Mouse (Mus musculus): ENCODE results near the gene Stub1. TPM values are rescaled to one million over a fixed set of nuclear protein-coding genes. Genes with fewer than 3 reads are reported as not detected.
A peak's percentile ranks its signal among the peaks of the same experiment; 100 is the strongest.

Stub1 gene
- polyA plus RNA-seq, 1 experiment, result 140 TPM

DNA sequence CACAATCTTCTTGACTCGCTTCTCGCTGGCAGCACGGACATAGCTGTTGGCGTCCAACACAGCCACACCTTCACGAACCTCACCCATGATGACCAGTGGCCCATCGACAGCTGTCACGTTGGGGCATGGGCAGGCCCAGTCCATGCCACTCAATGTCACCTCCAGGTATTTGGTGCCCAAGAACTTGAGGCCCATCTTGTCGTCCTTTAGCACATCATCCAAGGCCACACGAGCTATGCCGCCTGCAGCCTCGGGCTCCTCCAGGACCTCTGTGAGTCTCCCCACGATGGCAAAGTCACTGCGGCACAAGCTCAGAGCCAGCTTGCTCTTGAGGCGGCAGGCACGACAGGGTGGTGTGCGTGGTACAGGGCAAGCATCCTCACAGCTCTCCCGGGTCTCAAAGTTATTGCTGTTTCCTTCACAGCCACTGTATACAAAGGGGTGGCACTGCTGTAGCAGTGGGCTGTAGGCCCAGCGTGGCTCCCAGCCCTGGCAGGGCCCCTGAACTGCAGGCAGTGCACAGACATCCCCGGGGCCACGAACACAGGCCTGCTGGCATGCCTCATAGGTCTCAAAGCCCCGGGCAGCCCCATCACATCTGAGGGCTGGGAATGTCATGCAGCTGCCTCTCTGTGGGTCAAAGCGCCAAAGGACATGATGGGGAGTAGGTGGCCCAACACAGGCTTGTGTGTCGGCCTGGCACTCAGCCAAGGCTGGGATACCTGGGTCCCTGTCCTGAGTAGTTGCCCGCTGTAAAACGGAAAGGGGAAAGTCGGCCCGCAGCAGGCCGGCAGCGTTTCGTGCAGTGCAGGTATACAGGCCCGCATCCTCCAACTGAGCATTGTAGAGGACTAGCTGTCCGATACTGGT lies 44.8 kb upstream of the Stub1 start:
- H3K27ac ChIP-seq (ENCODE audit: control insufficient read depth, insufficient read depth, low read depth, low read length, poor library complexity), result no peak overlapping the region
- WGBS, result 90% methylated on average over 32 of the region's 32 CpGs
- H3K4me1 ChIP-seq (ENCODE audit: control insufficient read depth, insufficient read depth, low read length), result peaks cover 5% of the 10 kb centered on the region
- TF ChIP-seq CTCF (IDR thresholded peaks at IDR 0.05; ENCODE audit: control insufficient read depth, insufficient read depth, low read length) (no peak), POLR2A (IDR thresholded peaks at IDR 0.05; ENCODE audit: borderline replicate concordance, control insufficient read depth, low read depth, low read length) (no peak)
- H3K4me3 ChIP-seq (replicated peaks; ENCODE audit: control insufficient read depth, low read depth, low read length), result no peak overlapping the region

DNA sequence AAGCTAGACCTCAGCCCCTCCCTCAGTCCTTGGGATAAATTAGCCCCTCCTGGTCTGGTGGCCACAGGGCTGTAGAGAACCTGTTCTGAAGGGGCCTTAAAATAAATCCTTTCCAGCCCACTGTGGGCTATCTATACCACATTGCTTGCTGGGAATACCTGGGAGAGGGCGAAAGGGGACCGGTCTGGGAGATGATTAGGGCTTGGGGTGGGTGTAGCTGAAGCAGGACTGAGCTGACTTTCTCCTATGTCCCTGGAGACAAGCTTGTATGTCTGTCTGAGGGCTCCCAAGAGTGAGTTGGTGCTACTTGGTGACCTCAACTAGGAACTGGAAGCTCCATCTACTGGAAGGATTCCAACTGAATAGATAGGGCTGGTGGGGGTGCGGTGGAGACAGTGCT lies 43.8 kb upstream of the Stub1 start:
- H3K4me3 ChIP-seq (replicated peaks; ENCODE audit: control insufficient read depth, low read depth, low read length), result no peak overlapping the region
- TF ChIP-seq CTCF (IDR thresholded peaks at IDR 0.05; ENCODE audit: control insufficient read depth, insufficient read depth, low read length), result no peak
- no peak for TF ChIP-seq POLR2A (IDR thresholded peaks at IDR 0.05; ENCODE audit: borderline replicate concordance, control insufficient read depth, low read depth, low read length)

DNA sequence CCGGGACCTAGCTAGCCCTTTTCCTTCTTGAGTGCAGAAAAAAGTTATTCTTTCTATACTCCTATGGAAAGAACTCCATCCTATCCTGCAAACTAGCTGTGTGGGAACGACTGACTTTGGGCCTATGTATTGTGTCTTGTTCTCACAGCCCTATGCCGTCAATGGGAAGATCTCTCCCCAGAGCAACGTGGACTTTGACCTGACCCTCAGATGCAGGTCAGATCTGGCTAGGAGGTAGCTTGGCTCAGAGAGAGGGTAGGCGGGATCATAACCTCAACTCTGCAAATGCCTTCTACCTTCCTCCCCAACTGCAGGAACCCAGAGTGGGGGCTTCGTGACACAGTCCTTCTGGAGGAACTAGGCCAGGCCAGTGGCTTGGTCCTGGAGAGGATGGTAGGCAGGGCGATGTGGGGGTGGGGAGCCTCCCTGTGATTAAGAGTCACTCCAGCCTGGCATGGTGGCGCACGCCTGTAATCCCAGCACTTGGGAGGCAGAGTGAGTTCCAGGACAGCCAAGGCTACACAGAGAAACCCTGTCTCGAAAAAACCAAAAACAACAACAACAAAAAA lies 43.2 kb upstream of the Stub1 start:
- Histone ChIP-seq H3K27ac (ENCODE audit: control insufficient read depth, insufficient read depth, low read depth, low read length, poor library complexity) (no peak overlapping the region), H3K4me3 (replicated peaks; ENCODE audit: control insufficient read depth, low read depth, low read length) (peak overlapping the region; percentile 13), H3K4me1 (ENCODE audit: control insufficient read depth, insufficient read depth, low read length) (peaks cover 5% of the 10 kb centered on the region)
- WGBS, result 70% methylated on average over 10 of the region's 10 CpGs
- TF ChIP-seq CTCF (IDR thresholded peaks at IDR 0.05; ENCODE audit: control insufficient read depth, insufficient read depth, low read length) (no peak), POLR2A (IDR thresholded peaks at IDR 0.05; ENCODE audit: borderline replicate concordance, control insufficient read depth, low read depth, low read length) (no peak)

More for the DNA sequence above, 43.8 kb upstream of the Stub1 start:
- no peak overlapping the region for H3K27ac ChIP-seq (ENCODE audit: control insufficient read depth, insufficient read depth, low read depth, low read length, poor library complexity)
- H3K4me1 ChIP-seq (ENCODE audit: control insufficient read depth, insufficient read depth, low read length), result peaks cover 5% of the 10 kb centered on the region
- 79% methylated on average over 3 of the region's 3 CpGs for WGBS

DNA sequence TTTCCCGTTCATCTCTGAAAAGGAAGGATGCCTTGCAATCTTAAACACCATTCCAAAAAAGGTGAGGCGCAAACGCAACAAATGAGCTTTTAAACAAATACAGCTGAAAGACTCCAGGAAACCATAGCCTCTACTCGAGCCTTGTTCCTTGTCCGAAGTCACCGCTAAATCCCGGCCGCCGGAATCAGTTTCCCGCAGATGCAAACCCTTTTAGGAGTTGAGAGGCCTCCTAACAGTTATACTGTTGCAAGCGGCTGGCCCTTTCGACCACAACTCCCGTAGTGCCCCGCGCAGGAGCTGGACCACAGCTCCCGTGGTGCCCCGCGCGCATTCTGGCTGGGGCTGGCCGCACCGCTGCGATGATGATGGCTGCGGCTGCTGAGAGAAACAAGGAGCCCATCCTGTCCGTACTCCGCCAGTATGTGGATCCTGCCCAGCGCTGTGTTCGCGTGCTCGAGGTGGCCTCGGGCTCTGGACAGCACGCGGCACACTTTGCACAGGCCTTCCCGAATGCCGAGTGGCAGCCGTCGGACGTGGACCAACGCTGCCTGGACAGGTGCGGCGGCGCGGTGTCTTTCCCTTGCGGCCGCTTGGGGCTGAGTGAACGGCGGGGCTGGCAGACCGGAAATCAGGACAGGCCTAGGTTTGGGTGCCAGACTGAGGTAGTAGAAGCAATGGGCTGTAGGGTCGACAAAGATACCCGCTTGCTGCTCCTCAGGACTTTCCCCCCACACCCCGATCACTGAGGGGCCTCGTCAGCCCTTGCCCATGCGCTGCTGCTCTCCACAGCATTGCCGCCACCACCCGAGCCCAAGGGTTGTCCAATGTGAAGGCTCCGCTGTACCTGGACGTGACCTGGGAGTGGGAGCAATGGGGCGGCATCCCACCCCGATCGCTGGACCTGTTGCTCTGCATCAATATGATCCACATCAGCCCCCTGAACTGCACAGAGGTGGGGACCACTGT lies 42.2 kb upstream of the Stub1 start:
- under 1% methylated on average over 59 of the region's 59 CpGs for WGBS
- peak; percentile 83; the same call in 1 of the 2 replicates for TF ChIP-seq POLR2A (IDR thresholded peaks at IDR 0.05; ENCODE audit: borderline replicate concordance, control insufficient read depth, low read depth, low read length)
- 0 out of 2 replicates have a peak, but pooled peaks have one; percentile 0 for TF ChIP-seq CTCF (IDR thresholded peaks at IDR 0.05; ENCODE audit: control insufficient read depth, insufficient read depth, low read length)
- peaks cover 5% of the 10 kb centered on the region for H3K4me1 ChIP-seq (ENCODE audit: control insufficient read depth, insufficient read depth, low read length)

DNA sequence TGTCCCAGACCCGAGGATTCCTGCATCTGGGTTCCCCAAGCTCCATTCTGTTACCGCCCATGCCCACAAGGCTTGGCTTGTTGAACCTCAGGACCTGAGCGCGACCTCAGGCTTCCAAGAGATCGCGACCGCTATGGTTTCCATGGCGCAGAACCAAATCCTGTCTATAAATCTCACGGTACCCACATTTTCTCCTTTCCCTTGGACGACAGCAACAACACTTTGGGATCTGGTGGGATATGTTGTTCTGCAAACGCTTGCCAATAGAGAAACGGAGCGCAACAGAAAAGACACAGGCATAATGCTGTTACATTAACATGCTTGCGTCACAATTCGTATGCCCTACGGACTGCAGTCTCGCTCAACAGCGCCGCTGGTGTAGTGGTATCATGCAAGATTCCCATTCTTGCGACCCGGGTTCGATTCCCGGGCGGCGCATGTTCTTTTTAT lies 41.5 kb upstream of the Stub1 start, which contains the start of gene Mettl26:
TSS of gene Mettl26 (plus strand) at position 354 of the 450 bp plus-strand sequence.
- TF ChIP-seq POLR2A (IDR thresholded peaks at IDR 0.05; ENCODE audit: borderline replicate concordance, control insufficient read depth, low read depth, low read length) (no peak), CTCF (IDR thresholded peaks at IDR 0.05; ENCODE audit: control insufficient read depth, insufficient read depth, low read length) (peak; percentile 18; the same call in 1 of the 2 replicates)
- H3K4me1 ChIP-seq (ENCODE audit: control insufficient read depth, insufficient read depth, low read length), result peaks cover 5% of the 10 kb centered on the region
- peak within 1 kb of the TSS; percentile 70 for H3K27ac ChIP-seq (ENCODE audit: control insufficient read depth, insufficient read depth, low read depth, low read length, poor library complexity)
- peak within 1 kb of the TSS; percentile 99 for H3K4me3 ChIP-seq (replicated peaks; ENCODE audit: control insufficient read depth, low read depth, low read length)
- WGBS, result under 1% methylated on average over 25 of the region's 25 CpGs

More for the DNA sequence above, 42.2 kb upstream of the Stub1 start:
- Histone ChIP-seq H3K27ac (ENCODE audit: control insufficient read depth, insufficient read depth, low read depth, low read length, poor library complexity) (peak overlapping the region; percentile 70), H3K4me3 (replicated peaks; ENCODE audit: control insufficient read depth, low read depth, low read length) (peak overlapping the region; percentile 99)

DNA sequence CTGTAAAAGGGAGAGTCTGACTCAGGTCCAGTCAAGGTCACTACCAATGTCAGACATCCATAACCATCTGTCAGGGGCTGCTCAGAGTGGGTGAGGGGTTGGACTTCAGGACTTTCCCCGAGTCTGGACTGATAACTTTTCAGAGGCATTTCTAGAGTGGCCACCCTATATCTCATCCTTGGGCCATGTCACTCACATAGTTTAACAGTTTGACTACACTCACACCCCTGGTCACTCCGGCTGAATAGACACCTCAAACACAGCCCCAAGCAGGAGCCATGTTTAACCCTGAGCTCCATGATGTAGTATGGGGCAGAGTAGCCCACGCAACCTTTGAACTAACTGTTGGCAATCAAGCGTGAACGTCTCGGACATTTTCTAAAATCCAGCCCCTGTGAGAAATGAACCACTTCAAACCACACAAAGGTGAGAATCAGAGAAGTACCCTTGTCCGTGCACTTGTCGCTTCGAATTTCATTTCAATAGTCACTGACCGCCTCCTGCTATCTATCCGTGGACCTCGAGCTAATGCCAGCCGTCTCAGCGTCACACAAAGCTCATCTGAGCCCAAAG lies 41.0 kb upstream of the Stub1 start:
- Histone ChIP-seq H3K27ac (ENCODE audit: control insufficient read depth, insufficient read depth, low read depth, low read length, poor library complexity) (peak overlapping the region; percentile 46), H3K4me3 (replicated peaks; ENCODE audit: control insufficient read depth, low read depth, low read length) (peak overlapping the region; percentile 99), H3K4me1 (ENCODE audit: control insufficient read depth, insufficient read depth, low read length) (peaks cover 5% of the 10 kb centered on the region)
- TF ChIP-seq CTCF (IDR thresholded peaks at IDR 0.05; ENCODE audit: control insufficient read depth, insufficient read depth, low read length) (no peak), POLR2A (IDR thresholded peaks at IDR 0.05; ENCODE audit: borderline replicate concordance, control insufficient read depth, low read depth, low read length) (no peak)
- WGBS, result 9% methylated on average over 14 of the region's 14 CpGs

DNA sequence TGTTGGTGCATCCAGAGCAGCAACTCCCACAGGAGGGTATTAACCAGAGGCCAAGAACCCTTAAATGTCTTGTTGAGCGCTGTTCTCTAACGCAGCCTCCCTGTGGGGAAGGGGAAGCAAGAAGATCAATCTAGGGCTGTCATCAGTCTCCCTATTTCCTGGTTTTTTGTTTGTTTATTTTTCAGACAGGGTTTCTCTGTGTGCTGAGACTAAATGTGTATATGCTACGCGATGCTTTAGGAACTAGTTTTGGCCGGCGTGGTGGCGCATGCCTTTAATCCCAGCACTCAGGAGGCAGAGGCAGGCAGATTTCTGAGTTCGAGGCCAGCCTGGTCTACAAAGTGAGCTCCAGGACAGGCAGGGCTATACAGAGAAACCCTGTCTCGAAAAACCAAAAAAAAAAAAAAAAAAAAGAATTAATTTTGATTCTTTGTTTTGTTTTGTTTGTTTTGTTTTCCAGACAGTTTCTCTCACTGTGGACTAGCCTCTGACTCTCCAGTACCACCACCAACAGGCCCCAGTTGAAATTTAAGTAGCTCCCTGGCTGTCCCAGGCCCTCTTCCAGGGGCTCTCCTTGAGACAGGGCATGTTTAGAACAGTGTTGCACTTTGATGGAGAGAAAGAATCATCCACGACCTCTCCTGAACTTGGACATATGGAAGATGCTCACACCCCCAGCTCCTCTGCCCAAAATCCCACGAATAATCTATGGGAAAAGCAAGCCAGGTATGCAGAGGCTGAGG lies 40.4 kb upstream of the Stub1 start:
- TF ChIP-seq POLR2A (IDR thresholded peaks at IDR 0.05; ENCODE audit: borderline replicate concordance, control insufficient read depth, low read depth, low read length) (no peak), CTCF (IDR thresholded peaks at IDR 0.05; ENCODE audit: control insufficient read depth, insufficient read depth, low read length) (no peak)
- 73% methylated on average over 11 of the region's 11 CpGs for WGBS
- Histone ChIP-seq H3K4me1 (ENCODE audit: control insufficient read depth, insufficient read depth, low read length) (peaks cover 6% of the 10 kb centered on the region), H3K4me3 (replicated peaks; ENCODE audit: control insufficient read depth, low read depth, low read length) (no peak overlapping the region), H3K27ac (ENCODE audit: control insufficient read depth, insufficient read depth, low read depth, low read length, poor library complexity) (no peak overlapping the region)

All from bone marrow, adult 2 months (tissue).